Mouse (Mus musculus) gastrocnemius, postnatal 4 days (tissue): ENCODE results near the gene Glyatl3. TPM values are rescaled to one million over a fixed set of nuclear protein-coding genes. Genes with fewer than 3 reads are reported as not detected.

Source experiments
- DNase-seq, 2 experiments: peaks; one replicate each; pipeline ENCODE4 v3.0.0; 2021 to 2022; ENCODE audit warnings: low spot score in 2 of 2, mixed read lengths in 2 of 2
- total RNA-seq, 2 experiments: library from RNA; stranded (reverse); gene quantifications; 2 replicates each; pipeline ENCODE4 v1.2.3; 2021

Glyatl3 gene
- total RNA-seq, 2 experiments from 2014 or later: not detected

DNA sequence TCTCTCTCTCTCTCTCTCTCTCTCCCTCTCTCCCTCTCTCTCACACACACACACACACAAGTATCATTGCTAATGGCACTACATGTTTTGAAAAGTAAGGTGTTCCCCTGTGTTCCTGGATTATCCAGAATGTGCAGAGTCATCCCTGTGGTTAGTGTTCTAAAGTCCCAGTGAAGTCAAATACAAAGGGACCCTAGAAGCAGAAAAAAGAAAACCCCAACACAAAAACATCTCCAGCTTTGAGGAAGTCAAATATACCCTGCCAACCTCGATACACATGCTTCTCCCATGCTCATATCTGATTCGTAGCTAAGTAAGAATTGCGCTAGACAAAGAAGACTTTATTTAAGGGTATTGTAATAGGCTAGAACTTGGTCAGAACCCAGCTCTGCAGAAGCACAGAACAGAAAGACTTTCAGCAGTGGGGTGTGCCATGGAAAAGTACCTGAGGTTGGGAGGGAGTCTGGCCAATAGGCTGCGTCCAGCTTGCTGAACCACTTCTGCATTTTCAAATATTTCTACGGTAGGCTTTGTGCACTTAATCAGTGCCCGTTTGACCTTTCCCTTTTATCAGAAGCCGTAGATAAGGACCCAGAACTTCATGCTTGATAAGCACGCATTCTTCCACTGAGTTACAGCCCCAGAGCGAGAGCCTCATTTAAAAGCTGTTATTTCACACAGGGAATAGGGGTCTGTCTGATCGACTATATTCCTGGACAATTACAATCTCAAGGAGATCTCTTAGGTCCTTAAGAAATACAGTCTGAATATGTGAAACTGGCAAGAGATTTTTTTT lies 45.0 kb downstream of the Glyatl3 start:
- DNase-seq: no peak

DNA sequence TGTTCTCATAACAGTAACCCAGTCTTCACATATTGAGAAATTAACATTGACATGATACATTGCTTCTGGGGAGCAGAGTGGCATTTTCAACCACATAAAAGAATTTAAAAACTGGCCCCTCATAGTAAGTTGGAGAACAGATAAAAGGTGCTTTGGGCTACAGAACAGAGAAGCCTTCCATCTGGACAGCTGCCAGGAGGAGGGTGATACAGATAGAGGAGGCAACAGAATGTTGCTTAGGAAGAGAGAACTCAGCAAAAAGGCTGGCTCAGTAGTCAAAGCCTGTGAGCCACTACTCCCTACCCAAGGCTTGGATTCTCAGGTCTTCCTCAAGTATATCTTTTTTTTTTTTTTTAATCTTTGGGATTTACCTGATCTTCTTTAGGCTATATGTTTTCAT lies 59.1 kb downstream of the Glyatl3 start:
- DNase-seq: no peak

Other genes starting within 250 kb of the Glyatl3 start
- gene Esp1, start 187.2 kb downstream of the Glyatl3 start, total RNA-seq: not detected
- not detected for gene Crisp2, start 107.3 kb downstream of the Glyatl3 start, total RNA-seq
- under 1 TPM in 1 of 2 experiments, not detected in 1; 0.65 TPM for gene Rhag, start 103.2 kb downstream of the Glyatl3 start, total RNA-seq
- under 1 TPM; 0.16 to 0.49 TPM for gene 9130008F23Rik, start 33.8 kb downstream of the Glyatl3 start, total RNA-seq
- 10 to 100 TPM; 30.1 to 30.8 TPM for gene Mut, start 20.3 kb upstream of the Glyatl3 start, total RNA-seq
- 1 to 10 TPM; 7.7 to 9.8 TPM for gene Cenpq, start 20.7 kb upstream of the Glyatl3 start, total RNA-seq